Mouse (Mus musculus) myocyte (in vitro differentiated cells): Measurements from ENCODE around the gene Rrad. TPM values are rescaled to one million over a fixed set of nuclear protein-coding genes. Genes with fewer than 3 reads are reported as not detected.

Source experiments
- polyA plus RNA-seq: library from polyadenylated mRNA; unstranded; fragments of >200 nt; fragmentation: generic; extraction: Trizol; gene quantifications from one replicate; pipeline ENCODE4 v1.2.1, GENCODE M21; 2012; ENCODE audit warnings: missing spikeins

The Rrad gene
- polyA plus RNA-seq, 1 experiment = 17.9 TPM

Other genes starting within 250 kb of the Rrad start
- 5.5 TPM for gene Cmtm4, start 235.5 kb downstream of the Rrad start, polyA plus RNA-seq
- 45.0 TPM for gene Dync1li2, start 188.3 kb downstream of the Rrad start, polyA plus RNA-seq
- gene Terb1, start 121.4 kb downstream of the Rrad start, polyA plus RNA-seq = not detected
- gene Nae1, start 96.7 kb downstream of the Rrad start, polyA plus RNA-seq = 15.4 TPM
- 0.64 TPM for gene Car7, start 96.6 kb downstream of the Rrad start, polyA plus RNA-seq
- 2.3 TPM for gene Pdp2, start 39.9 kb downstream of the Rrad start, polyA plus RNA-seq
- 0.29 TPM for gene Cdh16, start 6.9 kb downstream of the Rrad start, polyA plus RNA-seq
- gene Ciao2b, start 10.6 kb upstream of the Rrad start, polyA plus RNA-seq = 217 TPM
- not detected for gene Ces2a, start 102.7 kb upstream of the Rrad start, polyA plus RNA-seq
- not detected for gene Ces2b, start 200.2 kb upstream of the Rrad start, polyA plus RNA-seq
- 0.34 TPM for gene Ces2c, start 215.7 kb upstream of the Rrad start, polyA plus RNA-seq